Mouse (Mus musculus) MEL (cell line): ENCODE data around the gene 2700049A03Rik. TPM values are rescaled to one million over a fixed set of nuclear protein-coding genes. Genes with fewer than 3 reads are reported as not detected.

Experiments
- DNase-seq: peaks from one replicate; pipeline ENCODE4 v3.0.0; 2011; ENCODE audit warnings: low read depth, low spot score
- H3K27ac ChIP-seq: 2 replicates; pipeline ENCODE4 v1.5.1; 2012; ENCODE audit warnings: low read depth, mild to moderate bottlenecking, control low read depth, low read length, moderate library complexity; ENCODE audit not compliant: control insufficient read depth
- H3K27me3 ChIP-seq, 2 experiments: fragments of 150-350 bp in 1 of 2; sonication (generic) in 1 of 2; 2 replicates each; pipeline ENCODE4 v1.6.1; 2012; ENCODE audit warnings: low read length in 2 of 2, mild to moderate bottlenecking in 2 of 2, improper control_type of control experiment in 1 of 2, moderate library complexity in 1 of 2; ENCODE audit not compliant: insufficient read depth in 2 of 2, control insufficient read depth in 1 of 2
- H3K36me3 ChIP-seq, 2 experiments: 2 replicates each; pipeline ENCODE4 v1.6.1; 2012 to 2014; ENCODE audit warnings: low read length in 2 of 2, improper control_type of control experiment in 1 of 2, inconsistent platforms in 1 of 2, mild to moderate bottlenecking in 1 of 2; ENCODE audit not compliant: insufficient read depth in 2 of 2, control insufficient read depth in 1 of 2
- H3K4me1 ChIP-seq, 2 experiments: fragments of 150-350 bp in 1 of 2; sonication (generic) in 1 of 2; 2 replicates each; pipeline ENCODE4 v1.6.1; 2012; ENCODE audit warnings: low read length in 2 of 2, improper control_type of control experiment in 1 of 2, mild to moderate bottlenecking in 1 of 2; ENCODE audit not compliant: insufficient read depth in 2 of 2, control insufficient read depth in 1 of 2
- H3K4me3 ChIP-seq, 2 experiments: fragments of 150-350 bp in 1 of 2; sonication (generic) in 1 of 2; 2 replicates each; pipeline ENCODE4 v1.5.1; 2012; ENCODE audit warnings: low read depth in 2 of 2, low read length in 2 of 2, mild to moderate bottlenecking in 2 of 2, moderate library complexity in 2 of 2, control low read depth in 1 of 2, improper control_type of control experiment in 1 of 2; ENCODE audit not compliant: control insufficient read depth in 1 of 2, insufficient read depth in 1 of 2
- H3K79me2 ChIP-seq: 2 replicates; pipeline ENCODE4 v1.6.1; 2012; ENCODE audit warnings: mild to moderate bottlenecking, low read length, moderate library complexity; ENCODE audit not compliant: control insufficient read depth, poor library complexity, insufficient read depth
- H3K9ac ChIP-seq: 2 replicates; pipeline ENCODE4 v1.6.1; 2012; ENCODE audit warnings: low read depth, mild to moderate bottlenecking, control low read depth, low read length, moderate library complexity; ENCODE audit not compliant: control insufficient read depth, poor library complexity, severe bottlenecking
- H3K9me3 ChIP-seq: fragments of 150-350 bp; sonication (generic); replicated peaks from 2 replicates; pipeline ENCODE4 v1.6.1; 2012; ENCODE audit warnings: mild to moderate bottlenecking, low read length, improper control_type of control experiment, moderate library complexity; ENCODE audit not compliant: insufficient read depth
- BHLHE40 ChIP-seq: IDR thresholded peaks from 2 replicates; pipeline ENCODE4 v1.6.1; 2012; ENCODE audit warnings: low read depth, mild to moderate bottlenecking, inconsistent platforms, low read length, improper control_type of control experiment, borderline replicate concordance
- CHD1 ChIP-seq: IDR thresholded peaks from 2 replicates; pipeline ENCODE4 v1.6.1; 2012; ENCODE audit warnings: low read depth, mild to moderate bottlenecking, inconsistent platforms, low read length, improper control_type of control experiment
- CHD2 ChIP-seq: IDR thresholded peaks from 2 replicates; pipeline ENCODE4 v1.6.1; 2011; ENCODE audit warnings: low read length, improper control_type of control experiment
- CTCF ChIP-seq, 3 experiments: IDR thresholded peaks in 2 of 3; conservative IDR thresholded peaks in 1 of 3; 2 replicates each; pipeline ENCODE4 v1.5.1; 2011 to 2012; ENCODE audit warnings: low read length in 3 of 3, low read depth in 2 of 3, mild to moderate bottlenecking in 2 of 3, improper control_type of control experiment in 1 of 3, inconsistent platforms in 1 of 3, mixed read lengths in 1 of 3, moderate library complexity in 1 of 3; ENCODE audit not compliant: control insufficient read depth in 1 of 3, insufficient read depth in 1 of 3, poor library complexity in 1 of 3, severe bottlenecking in 1 of 3
- EP300 ChIP-seq, 2 experiments: IDR thresholded peaks; 2 replicates each; pipeline ENCODE4 v1.6.1; 2011; ENCODE audit warnings: improper control_type of control experiment in 2 of 2, low read length in 2 of 2, low read depth in 1 of 2, mild to moderate bottlenecking in 1 of 2
- ETS1 ChIP-seq: IDR thresholded peaks from 2 replicates; pipeline ENCODE4 v1.6.1; 2012; ENCODE audit warnings: low read depth, mild to moderate bottlenecking, inconsistent platforms, low read length, improper control_type of control experiment, moderate library complexity
- HCFC1 ChIP-seq: IDR thresholded peaks from 2 replicates; pipeline ENCODE4 v1.6.1; 2012; ENCODE audit warnings: low read depth, mild to moderate bottlenecking, inconsistent platforms, low read length, improper control_type of control experiment, moderate library complexity
- JUND ChIP-seq: IDR thresholded peaks from 2 replicates; pipeline ENCODE4 v1.6.1; 2011; ENCODE audit warnings: low read depth, mild to moderate bottlenecking, improper control_type of control experiment, low read length
- MAX ChIP-seq: IDR thresholded peaks from 2 replicates; pipeline ENCODE4 v1.6.1; 2011; ENCODE audit warnings: low read length, improper control_type of control experiment
- MAZ ChIP-seq: IDR thresholded peaks from 2 replicates; pipeline ENCODE4 v1.6.1; 2012; ENCODE audit warnings: low read depth, mild to moderate bottlenecking, inconsistent platforms, low read length, improper control_type of control experiment
- MEF2A ChIP-seq: IDR thresholded peaks from 2 replicates; pipeline ENCODE4 v1.6.1; 2014; ENCODE audit warnings: low read depth, mild to moderate bottlenecking, inconsistent platforms, low read length, improper control_type of control experiment; ENCODE audit not compliant: poor library complexity, insufficient replicate concordance, severe bottlenecking; ENCODE audit errors: extremely low read depth
- MYB ChIP-seq: IDR thresholded peaks from 2 replicates; pipeline ENCODE4 v1.6.1; 2011; ENCODE audit warnings: mild to moderate bottlenecking, low read depth, low read length, improper control_type of control experiment
- MYC ChIP-seq: IDR thresholded peaks from 2 replicates; pipeline ENCODE4 v1.6.1; 2011; ENCODE audit warnings: low read depth, mild to moderate bottlenecking, low read length, improper control_type of control experiment, moderate library complexity
- NELFE ChIP-seq: IDR thresholded peaks from 2 replicates; pipeline ENCODE4 v1.6.1; 2011; ENCODE audit warnings: low read depth, low read length, improper control_type of control experiment
- POLR2A ChIP-seq, 2 experiments: IDR thresholded peaks; 2 replicates each; pipeline ENCODE4 v1.6.1; 2011 to 2012; ENCODE audit warnings: low read length in 2 of 2, mild to moderate bottlenecking in 2 of 2, control low read depth in 1 of 2, improper control_type of control experiment in 1 of 2, low read depth in 1 of 2, moderate library complexity in 1 of 2; ENCODE audit not compliant: control insufficient read depth in 1 of 2, insufficient read depth in 1 of 2, poor library complexity in 1 of 2
- POLR2AphosphoS2 ChIP-seq: IDR thresholded peaks from 2 replicates; pipeline ENCODE4 v1.6.1; 2011; ENCODE audit warnings: low read length, improper control_type of control experiment
- POLR2AphosphoS5 ChIP-seq: IDR thresholded peaks from 2 replicates; pipeline ENCODE4 v1.6.1; 2012; ENCODE audit warnings: low read depth, borderline replicate concordance, mild to moderate bottlenecking, inconsistent platforms, low read length, moderate library complexity, mixed read lengths
- RCOR1 ChIP-seq: IDR thresholded peaks from 2 replicates; pipeline ENCODE4 v1.6.1; 2012; ENCODE audit warnings: low read depth, mild to moderate bottlenecking, inconsistent platforms, low read length, improper control_type of control experiment
- SMC3 ChIP-seq: IDR thresholded peaks from 2 replicates; pipeline ENCODE4 v1.6.1; 2011; ENCODE audit warnings: low read depth, low read length, improper control_type of control experiment
- TAL1 ChIP-seq: IDR thresholded peaks from 2 replicates; pipeline ENCODE4 v1.6.1; 2012; ENCODE audit warnings: mild to moderate bottlenecking, inconsistent platforms, low read length, moderate library complexity, mixed read lengths
- TBP ChIP-seq: IDR thresholded peaks from 2 replicates; pipeline ENCODE4 v1.8.0; 2011; ENCODE audit warnings: low read depth, low read length, improper control_type of control experiment
- TCF12 ChIP-seq: IDR thresholded peaks from 2 replicates; pipeline ENCODE4 v1.6.1; 2014; ENCODE audit warnings: low read depth, mild to moderate bottlenecking, inconsistent platforms, low read length, improper control_type of control experiment, moderate library complexity
- USF2 ChIP-seq, 2 experiments: IDR thresholded peaks; 2 replicates each; pipeline ENCODE4 v1.6.1; 2011 to 2012; ENCODE audit warnings: improper control_type of control experiment in 2 of 2, low read length in 2 of 2, borderline replicate concordance in 1 of 2, inconsistent platforms in 1 of 2, low read depth in 1 of 2, mild to moderate bottlenecking in 1 of 2; ENCODE audit not compliant: insufficient read depth in 1 of 2
- ZC3H11A ChIP-seq: IDR thresholded peaks from 2 replicates; pipeline ENCODE4 v1.6.1; 2012; ENCODE audit warnings: low read depth, mild to moderate bottlenecking, inconsistent platforms, low read length, improper control_type of control experiment
- ZKSCAN1 ChIP-seq: IDR thresholded peaks from 2 replicates; pipeline ENCODE4 v1.6.1; 2012; ENCODE audit warnings: low read depth, mild to moderate bottlenecking, inconsistent platforms, low read length, improper control_type of control experiment, moderate library complexity
- polyA plus RNA-seq, 2 experiments: library from polyadenylated mRNA; stranded (reverse) in 1 of 2; unstranded in 1 of 2; fragments of >175 nt in 1 of 2; fragments of >200 nt in 1 of 2; gene quantifications; 2 replicates each; pipeline versions ENCODE4 v1.2.1 to v1.2.4; 2012; ENCODE audit warnings: low replicate concordance in 2 of 2, low read depth in 1 of 2; ENCODE audit not compliant: insufficient read length in 2 of 2, insufficient read depth in 1 of 2, missing spikeins in 1 of 2
- total RNA-seq: library from RNA; depleted of rRNA; stranded (reverse); fragments of 300-350 nt; gene quantifications from 2 replicates; pipeline ENCODE4 v1.2.3, GENCODE M21; 2012

2700049A03Rik gene
- total and polyA plus RNA-seq, 3 experiments = 5.8 to 7.2 TPM; not detected in 1

DNA sequence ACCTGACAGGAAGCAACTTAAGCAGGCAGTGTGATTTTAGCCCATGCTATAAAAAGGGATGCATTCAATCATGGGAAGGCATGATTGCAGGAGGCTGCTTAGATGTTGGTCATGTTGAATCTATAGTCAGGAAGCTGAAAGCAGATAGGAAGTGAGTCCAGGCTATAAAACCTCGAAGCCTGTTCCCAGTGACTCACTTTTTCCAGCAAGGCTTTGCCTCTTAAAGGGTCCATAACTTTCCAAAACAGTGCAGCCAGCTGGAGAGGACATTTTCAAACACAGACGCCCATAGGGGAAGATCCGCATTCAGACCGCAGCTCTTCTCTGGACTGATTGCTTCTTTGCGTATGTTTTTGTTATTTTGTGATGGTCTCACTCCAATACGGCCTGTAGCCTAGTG, 18.3 kb downstream of the 2700049A03Rik start:
- no peaks in the 10 kb centered on the region for H3K9me3 ChIP-seq
- no peak overlapping the region for H3K4me3 ChIP-seq
- H3K79me2 ChIP-seq = no peaks in the 10 kb centered on the region
- peaks cover 0 to 4% of the 10 kb centered on the region in 2 experiments; a peak in 2 of 4 replicates for H3K4me1 ChIP-seq
- DNase-seq = no peak
- no peaks in the 10 kb centered on the region for H3K27me3 ChIP-seq
- H3K27ac ChIP-seq = no peak overlapping the region
- no peak for TF ChIP-seq RCOR1
- no peak for TF ChIP-seq POLR2AphosphoS5
- no peak for TF ChIP-seq TBP
- no peak for TF ChIP-seq NELFE
- TF ChIP-seq POLR2A (IDR thresholded peaks at IDR 0.05; ENCODE audit: control insufficient read depth in 1 of 2, insufficient read depth in 1 of 2, low read depth in 1 of 2, low read length in 2 of 2, poor library complexity in 1 of 2) = no peak
- TF ChIP-seq ETS1 = no peak
- no peak for TF ChIP-seq CHD2
- no peak for TF ChIP-seq MAZ
- TF ChIP-seq TCF12 = no peak
- TF ChIP-seq BHLHE40 = no peak
- TF ChIP-seq ZKSCAN1 = no peak
- TF ChIP-seq MEF2A = no peak
- TF ChIP-seq POLR2AphosphoS2 = no peak
- TF ChIP-seq HCFC1 = no peak
- TF ChIP-seq MYC = no peak
- no peak for TF ChIP-seq USF2 (IDR thresholded peaks at IDR 0.05; ENCODE audit: borderline replicate concordance in 1 of 2, insufficient read depth in 1 of 2, low read depth in 1 of 2, low read length in 2 of 2)
- no peak for TF ChIP-seq EP300 (IDR thresholded peaks at IDR 0.05; ENCODE audit: low read depth in 1 of 2, low read length in 2 of 2)
- no peak for TF ChIP-seq CTCF (IDR thresholded peaks at IDR 0.05 in 2 of 3, conservative IDR thresholded peaks at IDR 0.05 in 1 of 3; ENCODE audit: control insufficient read depth in 1 of 3, insufficient read depth in 1 of 3, low read depth in 2 of 3, low read length in 3 of 3, poor library complexity in 1 of 3, severe bottlenecking in 1 of 3)
- TF ChIP-seq JUND = no peak
- TF ChIP-seq TAL1 = no peak
- H3K9ac ChIP-seq = no peak overlapping the region
- H3K36me3 ChIP-seq = peaks cover 1 to 11% of the 10 kb centered on the region in 2 experiments

DNA sequence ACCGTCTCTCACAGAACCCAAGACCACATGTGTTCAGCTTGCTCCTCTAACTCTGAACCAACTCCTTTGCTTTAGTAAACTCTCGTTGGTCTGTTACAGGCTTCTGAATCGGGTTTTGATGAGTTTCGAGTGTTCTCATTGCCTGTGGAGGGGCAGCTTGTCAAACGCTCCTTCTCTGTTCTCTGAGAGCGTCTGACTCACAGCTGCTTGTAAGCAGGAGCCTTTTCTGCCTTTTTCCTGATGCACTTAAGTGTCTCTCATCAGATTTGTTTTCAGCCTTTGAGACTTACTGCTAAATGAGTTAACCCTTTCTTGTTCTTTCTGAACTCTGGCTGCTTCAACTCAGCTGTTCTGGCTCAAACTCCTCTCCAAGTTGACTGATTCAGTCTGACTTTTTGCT, 21.3 kb downstream of the 2700049A03Rik start:
- H3K4me1 ChIP-seq = peaks cover 0 to 1% of the 10 kb centered on the region in 2 experiments; a peak in 1 of 4 replicates
- no peak for DNase-seq
- no peak overlapping the region for H3K27ac ChIP-seq
- TF ChIP-seq BHLHE40 (no peak), MAZ (no peak), POLR2AphosphoS2 (no peak), SMC3 (no peak), ZKSCAN1 (no peak), JUND (no peak), TAL1 (no peak), CHD1 (no peak), MAX (no peak), MYB (no peak), ZC3H11A (no peak), CHD2 (no peak), ETS1 (no peak)
- no peaks in the 10 kb centered on the region for H3K9me3 ChIP-seq
- no peaks in the 10 kb centered on the region for H3K27me3 ChIP-seq
- H3K79me2 ChIP-seq = no peaks in the 10 kb centered on the region
- no peak overlapping the region for H3K4me3 ChIP-seq
- peaks cover under 1 to 7% of the 10 kb centered on the region in 2 experiments for H3K36me3 ChIP-seq
- no peak overlapping the region for H3K9ac ChIP-seq
